Mouse (Mus musculus) testis, postnatal 14 days (tissue): ENCODE measurements around the gene Vmn1r75.

ENCODE experiments used
- DNase-seq: peaks from one replicate; pipeline ENCODE4 v3.0.0; 2021; ENCODE audit warnings: low spot score

Vmn1r75 gene

DNA sequence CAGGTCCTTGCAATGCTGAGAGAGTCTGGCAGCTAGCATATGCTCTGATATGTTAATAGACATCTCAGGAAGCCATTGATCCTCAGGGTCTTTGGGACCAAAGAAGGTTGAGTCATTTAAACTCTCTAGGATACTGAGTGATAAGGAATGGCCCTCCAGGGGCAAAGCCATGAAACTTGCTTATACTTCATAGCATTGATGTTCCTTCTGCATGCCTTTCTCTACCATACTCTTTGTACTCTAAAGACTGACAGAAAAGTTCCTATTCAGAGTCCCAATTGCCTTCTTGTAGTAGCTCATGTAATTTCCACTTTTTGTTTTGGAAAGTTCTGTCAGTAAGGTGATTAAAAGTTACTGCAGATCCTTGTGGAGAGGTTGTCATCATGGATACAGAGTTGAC lies at the start of gene Vmn1r75:
Vmn1r75 (plus strand) TSS at position 301 of the 400 bp plus-strand sequence.
- DNase-seq: no peak

DNA sequence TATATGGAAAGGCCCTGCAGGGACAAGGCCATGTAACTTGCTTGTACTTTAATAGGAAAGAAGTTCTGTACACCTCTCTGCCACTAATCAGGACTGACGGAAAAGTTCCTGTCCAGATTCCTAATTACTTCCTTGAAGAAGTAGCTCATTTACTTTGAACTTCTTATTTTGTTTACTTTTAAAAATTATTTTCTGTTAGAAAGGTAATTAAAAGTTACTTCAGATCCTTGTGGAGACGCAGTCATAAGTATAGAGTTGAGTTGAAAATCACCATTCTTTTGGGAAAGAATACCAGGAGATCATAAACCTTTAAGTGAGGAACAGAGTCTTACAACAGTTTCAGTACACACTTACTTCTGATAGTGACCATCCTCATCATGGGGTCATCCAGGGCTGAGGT lies 40.8 kb upstream of the Vmn1r75 start, which contains the start of gene Vmn1r74:
Vmn1r74 (plus strand) TSS at position 301 of the 400 bp plus-strand sequence.
- DNase-seq: no peak
